Mouse (Mus musculus): ENCODE measurements around the gene Tsfm.
"Not testable (repeated sequence)": the region's sequence is repeated elsewhere in the genome, so short reads cannot be mapped to it uniquely, and the experiment has no call there.

Tsfm gene

GRCm38 (mm10) chr10:127063913-127064870 is 33.6 kb upstream of the Tsfm start:
- no peak for DNase-seq (ENCODE audit: low spot score)

- peak; percentile 97 for DNase-seq (ENCODE audit: low spot score)
These were observed 32.7 kb upstream of the Tsfm start, which contains the start of gene Cdk4 for GRCm38 (mm10) chr10:127063239-127063872. TSS of gene Cdk4 (plus strand) at chr10:127063534.

GRCm38 (mm10) chr10:127062503-127062902 is 31.9 kb upstream of the Tsfm start:
- no peak for DNase-seq (ENCODE audit: low spot score)

GRCm38 (mm10) chr10:127062101-127062500 is 31.5 kb upstream of the Tsfm start:
- not testable (repeated sequence) for DNase-seq (ENCODE audit: low spot score)

GRCm38 (mm10) chr10:127061513-127061912 is 30.9 kb upstream of the Tsfm start:
- no peak for DNase-seq (ENCODE audit: low spot score)

- DNase-seq (ENCODE audit: low spot score): no peak
These were observed 30.4 kb upstream of the Tsfm start for GRCm38 (mm10) chr10:127061085-127061484.

- no peak for DNase-seq (ENCODE audit: low spot score)
These were observed 29.6 kb upstream of the Tsfm start, which contains the start of gene March9 for GRCm38 (mm10) chr10:127059968-127060916. TSS of gene March9 (minus strand) at chr10:127060184.

GRCm38 (mm10) chr10:127059174-127059967 is 28.7 kb upstream of the Tsfm start:
- DNase-seq (ENCODE audit: low spot score): no peak

- no peak for DNase-seq (ENCODE audit: low spot score)
These were observed 28.1 kb upstream of the Tsfm start for GRCm38 (mm10) chr10:127058708-127059107.

GRCm38 (mm10) chr10:127058161-127058560 is 27.5 kb upstream of the Tsfm start:
- no peak for DNase-seq (ENCODE audit: low spot score)

GRCm38 (mm10) chr10:127056490-127056889 is 25.9 kb upstream of the Tsfm start:
- DNase-seq (ENCODE audit: low spot score): no peak

GRCm38 (mm10) chr10:127055406-127055805 is 24.8 kb upstream of the Tsfm start:
- no peak for DNase-seq (ENCODE audit: low spot score)

GRCm38 (mm10) chr10:127054646-127055045 is 24.0 kb upstream of the Tsfm start:
- DNase-seq (ENCODE audit: low spot score): no peak

GRCm38 (mm10) chr10:127050119-127050474 is 19.5 kb upstream of the Tsfm start:
- no peak for DNase-seq (ENCODE audit: low spot score)

GRCm38 (mm10) chr10:127049395-127050118 is 18.9 kb upstream of the Tsfm start:
- no peak for DNase-seq (ENCODE audit: low spot score)

GRCm38 (mm10) chr10:127048608-127049394 is 18.2 kb upstream of the Tsfm start:
- DNase-seq (ENCODE audit: low spot score): no peak

- no peak for DNase-seq (ENCODE audit: low spot score)
These were observed 17.3 kb upstream of the Tsfm start, which contains the start of gene Cyp27b1 for GRCm38 (mm10) chr10:127047954-127048353. TSS of gene Cyp27b1 (plus strand) at chr10:127048250.

- DNase-seq (ENCODE audit: low spot score): no peak
These were observed 12.5 kb upstream of the Tsfm start for GRCm38 (mm10) chr10:127043187-127043586.

- no peak for DNase-seq (ENCODE audit: low spot score)
These were observed 12.0 kb upstream of the Tsfm start for GRCm38 (mm10) chr10:127042468-127043115.

Data from left cerebral cortex, adult 11 months (tissue).